Mouse (Mus musculus) G1E (cell line): ENCODE results near the gene Dscam.

ENCODE experiments used
- CTCF ChIP-seq: IDR thresholded peaks from 2 replicates; pipeline ENCODE4 v1.5.1; 2012; ENCODE audit warnings: low read depth, low read length, inconsistent platforms, mixed read lengths
- GATA1 ChIP-seq: IDR thresholded peaks from 2 replicates; pipeline ENCODE4 v1.6.1; 2012; ENCODE audit warnings: borderline replicate concordance, low read length, inconsistent platforms, mixed read lengths
- GATA2 ChIP-seq: IDR thresholded peaks from 2 replicates; pipeline ENCODE4 v1.6.1; 2012; ENCODE audit warnings: low read depth, low read length, inconsistent platforms, borderline replicate concordance
- TAL1 ChIP-seq: conservative IDR thresholded peaks from 2 replicates; pipeline ENCODE4 v1.6.1; 2012; ENCODE audit warnings: low read depth, low read length, inconsistent platforms, mixed read lengths

GRCm38 (mm10) chr16:97002837-97003236 is 167.7 kb downstream of the Dscam start:
- no peak for TF ChIP-seq CTCF
- TF ChIP-seq GATA1 = no peak
- no peak for TF ChIP-seq TAL1
- no peak for TF ChIP-seq GATA2
